Mouse (Mus musculus) spleen, adult 2 months (tissue): ENCODE data around the gene Kdm5b.

ENCODE experiments used
- CTCF ChIP-seq: fragments of 200-500 bp; IDR thresholded peaks from 2 replicates; pipeline ENCODE4 v1.5.1; 2011; ENCODE audit warnings: mild to moderate bottlenecking, inconsistent platforms; ENCODE audit not compliant: insufficient read depth, insufficient read length, insufficient replicate concordance; ENCODE audit errors: extremely low read depth
- POLR2A ChIP-seq: fragments of 200-500 bp; IDR thresholded peaks from 2 replicates; pipeline ENCODE4 v1.6.1; 2011; ENCODE audit warnings: low read depth, low read length, inconsistent platforms

GRCm38 (mm10) chr1:134555240-134555870, 4.6 kb upstream of the Kdm5b start:
- TF ChIP-seq CTCF, result no peak
- no peak for TF ChIP-seq POLR2A
